Mouse (Mus musculus): ENCODE results near the gene Slc25a10.

Slc25a10 gene

DNA sequence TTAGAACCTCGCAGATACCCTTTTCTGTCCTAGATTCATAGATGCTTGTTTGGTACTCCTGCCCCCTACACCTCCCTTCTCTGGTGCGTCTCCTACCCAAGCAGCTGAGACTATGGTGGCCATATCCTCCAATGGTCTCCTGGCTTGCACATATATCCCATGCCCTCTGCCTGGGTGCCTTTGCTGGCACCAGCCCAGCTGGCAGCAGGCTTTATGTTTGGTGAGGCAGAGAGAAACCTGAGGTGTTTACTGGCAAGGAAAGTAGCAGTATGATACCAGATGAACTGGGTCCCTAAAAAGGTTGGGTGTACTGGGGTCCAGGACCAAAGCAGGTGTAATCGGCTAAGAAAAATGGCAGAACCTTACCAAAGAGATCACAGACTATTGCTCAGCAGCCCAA, 54.3 kb downstream of the Slc25a10 start:
- DNase-seq: no peak

DNA sequence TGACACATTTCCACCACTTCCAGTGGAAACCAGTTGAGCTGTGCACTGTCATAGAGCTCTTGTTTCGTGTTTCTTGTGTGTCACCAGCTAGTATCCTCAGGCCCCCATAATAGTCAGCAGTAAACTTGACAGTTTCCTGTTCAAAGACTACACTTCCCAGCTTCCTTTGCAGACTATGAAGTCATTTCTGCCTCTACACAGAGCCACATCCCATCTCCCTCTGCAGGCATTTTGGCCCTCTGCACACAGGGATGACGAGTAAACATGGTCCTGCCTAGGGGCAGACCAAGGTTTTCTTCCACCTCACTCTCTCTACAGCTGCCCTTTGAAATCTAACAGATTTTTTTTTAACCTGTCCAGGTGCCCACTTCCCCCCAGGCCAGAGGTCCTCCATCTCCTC, 55.8 kb downstream of the Slc25a10 start:
- peak; percentile 29 for DNase-seq

- DNase-seq: no peak
Observed at GRCm38 (mm10) chr11:120548214-120548613, 56.6 kb downstream of the Slc25a10 start.

DNA sequence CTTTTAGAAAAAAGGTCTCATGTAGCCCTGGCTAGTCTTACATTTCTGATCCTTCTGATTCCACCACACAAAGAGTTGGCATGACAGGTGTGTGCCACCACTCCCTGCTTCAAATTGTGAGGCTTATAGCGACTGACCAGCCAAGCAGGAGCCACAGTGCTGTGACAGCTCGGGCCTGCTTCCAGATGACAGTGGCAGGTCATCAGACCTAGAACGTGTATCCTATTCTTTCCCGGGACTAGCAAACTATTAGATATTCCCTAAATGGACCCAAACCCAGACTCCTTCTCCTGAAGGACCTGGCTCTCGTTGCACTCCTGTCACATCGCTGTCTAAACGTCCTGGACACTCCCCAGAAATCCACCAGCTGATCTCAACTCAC, 57.1 kb downstream of the Slc25a10 start:
- no peak for DNase-seq

Measured in thymus, postnatal 14 days (tissue).